Mouse (Mus musculus) cerebellum, postnatal 36 days (tissue): ENCODE data around the gene Usb1.

Source experiments
- DNase-seq, 2 experiments: peaks; one replicate each; pipeline ENCODE4 v3.0.0; 2021 to 2022; ENCODE audit warnings: mixed read lengths in 2 of 2

Gene Usb1

DNA sequence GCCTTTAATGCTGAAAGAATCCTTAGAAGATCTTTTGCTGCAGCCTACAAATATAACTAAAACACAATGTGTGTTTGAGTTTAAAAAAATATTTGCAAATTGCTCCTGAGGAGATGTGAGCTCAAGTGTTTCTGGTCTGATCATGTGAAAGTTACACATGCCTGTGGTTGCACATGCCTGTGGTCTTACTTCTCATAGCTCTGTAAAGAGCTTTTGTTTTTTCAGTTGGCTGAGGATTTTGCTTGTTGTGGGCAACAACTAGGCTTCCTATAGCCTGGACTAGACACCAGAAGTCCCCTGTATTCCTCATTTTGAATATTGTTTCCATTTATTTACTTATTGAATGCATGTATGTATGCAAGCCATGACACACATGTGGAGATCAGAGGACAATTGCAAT lies 4.3 kb downstream of the Usb1 start:
- DNase-seq: no peak

DNA sequence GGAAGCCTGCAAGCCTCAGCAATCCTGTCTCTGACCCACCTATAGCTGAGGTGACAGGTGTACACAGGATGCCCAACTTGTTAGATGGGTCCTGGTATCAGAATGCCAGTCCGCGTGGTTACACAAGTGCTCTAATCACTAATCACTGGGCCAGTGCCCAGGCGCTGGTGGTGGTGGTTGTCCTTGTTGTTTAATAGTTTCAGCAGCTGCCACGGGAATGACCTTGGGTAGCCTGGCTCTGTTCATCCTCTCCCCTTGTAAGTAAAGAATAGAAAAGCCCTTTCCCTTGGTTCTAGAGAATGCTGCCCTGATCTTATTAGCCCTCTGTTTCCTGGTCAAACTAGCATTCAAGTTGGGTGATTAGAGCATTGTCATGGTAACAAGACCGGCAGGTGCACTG lies 9.6 kb downstream of the Usb1 start:
- no peak for DNase-seq

DNA sequence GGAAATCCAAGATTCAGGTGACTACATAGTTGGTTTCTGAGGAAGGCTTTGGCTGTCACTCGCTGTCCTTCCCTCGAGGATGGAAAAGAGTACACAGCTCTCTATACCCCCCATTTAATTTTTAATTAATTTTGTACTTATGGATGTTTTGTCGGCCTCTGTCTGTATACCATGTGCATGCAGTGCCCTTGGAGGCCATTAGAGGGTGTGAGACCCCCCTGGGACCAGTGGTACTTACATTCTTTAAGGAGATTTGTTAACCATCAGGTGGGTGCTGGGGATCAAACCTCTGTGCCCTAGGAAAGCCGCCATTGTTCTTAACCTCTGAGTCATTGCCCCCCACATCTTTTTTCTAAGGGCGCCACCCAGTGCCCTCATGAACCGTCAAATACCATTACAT lies 12.6 kb downstream of the Usb1 start:
- DNase-seq: no peak

DNA sequence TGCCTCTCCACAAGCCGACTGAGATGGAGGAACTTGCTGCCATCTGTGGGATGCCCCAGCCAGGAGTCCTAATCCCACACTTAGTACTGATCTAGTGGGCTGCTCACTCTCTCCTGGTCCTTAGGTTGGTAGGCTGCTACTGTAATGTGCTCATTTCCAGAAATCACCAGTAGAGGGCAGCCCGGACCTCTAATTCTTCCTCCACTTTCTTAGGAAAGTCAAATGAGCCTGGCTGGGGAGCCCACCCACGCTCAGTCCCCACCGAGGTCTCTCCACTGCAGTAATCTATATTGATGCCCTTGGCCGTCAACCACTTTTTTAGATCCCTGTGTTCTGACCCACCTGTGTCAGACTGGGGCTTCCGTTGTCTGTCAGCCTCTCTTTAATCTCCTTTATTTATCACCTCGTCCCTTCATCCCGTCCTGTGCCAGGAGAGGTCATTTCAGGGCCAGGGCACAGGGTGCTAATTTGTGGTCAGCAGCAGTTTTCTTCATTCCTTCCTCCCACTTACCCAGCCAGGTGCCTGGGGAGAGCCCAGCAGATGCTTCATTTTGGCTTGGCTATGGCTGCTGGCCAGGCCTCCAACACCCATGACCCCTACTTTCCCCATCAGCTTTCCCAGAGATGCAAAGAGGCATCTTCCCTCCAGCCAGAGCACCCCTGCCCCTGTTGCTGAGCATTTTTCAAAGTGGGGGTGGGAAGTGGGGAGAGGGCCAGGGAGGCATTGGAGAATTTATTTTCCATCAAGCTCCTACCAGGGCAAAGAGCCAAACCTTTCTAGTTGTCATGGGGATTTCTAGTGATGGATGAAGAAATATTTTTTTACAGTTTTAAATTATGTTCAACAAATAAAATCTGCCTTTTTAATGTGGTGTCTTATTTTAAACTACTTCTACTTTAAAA lies 14.8 kb downstream of the Usb1 start:
- DNase-seq: peak; percentile 55 to 68

- no peak for DNase-seq
Measured at GRCm38 (mm10) chr8:95348356-95348755, 16.3 kb downstream of the Usb1 start.

- DNase-seq: peak; percentile 38 to 53
Measured at GRCm38 (mm10) chr8:95348811-95349630, 16.9 kb downstream of the Usb1 start.

GRCm38 (mm10) chr8:95351461-95351860 lies 19.4 kb downstream of the Usb1 start:
- DNase-seq: no peak

DNA sequence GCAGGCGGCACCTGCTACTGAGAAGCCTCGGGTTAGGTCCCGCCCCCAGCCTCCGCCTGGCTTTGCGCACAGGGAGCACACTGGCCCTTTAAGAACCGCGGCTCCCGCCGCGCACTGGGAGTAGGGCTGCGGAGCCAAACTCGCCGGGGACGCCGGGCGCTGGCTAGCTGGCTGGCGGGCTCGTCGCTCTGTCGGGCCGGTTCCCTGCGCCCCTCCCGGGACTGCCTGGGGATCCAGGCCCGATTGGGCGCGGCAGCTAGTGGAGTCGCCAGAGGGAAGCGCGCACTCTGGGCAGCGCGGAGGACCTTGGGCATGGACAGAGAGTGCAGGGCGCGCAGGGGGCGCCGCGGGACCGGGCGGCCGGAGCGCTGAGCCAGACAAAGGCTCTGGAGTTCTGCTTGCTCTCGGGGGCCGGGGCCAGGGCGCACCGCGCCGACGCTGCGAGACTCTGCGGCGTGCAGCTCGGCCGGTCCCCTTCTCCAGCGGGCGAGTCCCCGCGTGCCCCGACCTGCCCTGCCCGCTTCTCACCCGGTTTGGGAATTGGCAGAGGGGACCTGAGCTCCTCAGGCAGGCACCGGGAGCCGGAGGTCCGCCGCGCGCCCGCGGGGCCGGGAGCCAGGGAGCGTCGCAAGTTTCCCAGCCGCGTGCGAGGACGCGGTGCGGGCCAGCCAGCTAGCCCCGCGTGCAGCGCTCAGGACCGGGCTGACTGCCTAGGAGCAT lies 20.2 kb downstream of the Usb1 start, which contains the start of gene Mmp15:
Gene Mmp15 (plus strand): TSS at position 118 of the 720 bp plus-strand sequence.
- peak; percentile 56 to 58 for DNase-seq

GRCm38 (mm10) chr8:95352871-95353866 lies 21.1 kb downstream of the Usb1 start:
- DNase-seq: peak; percentile 33 to 37

- no peak for DNase-seq
Measured at GRCm38 (mm10) chr8:95354606-95355005, 22.5 kb downstream of the Usb1 start.

DNA sequence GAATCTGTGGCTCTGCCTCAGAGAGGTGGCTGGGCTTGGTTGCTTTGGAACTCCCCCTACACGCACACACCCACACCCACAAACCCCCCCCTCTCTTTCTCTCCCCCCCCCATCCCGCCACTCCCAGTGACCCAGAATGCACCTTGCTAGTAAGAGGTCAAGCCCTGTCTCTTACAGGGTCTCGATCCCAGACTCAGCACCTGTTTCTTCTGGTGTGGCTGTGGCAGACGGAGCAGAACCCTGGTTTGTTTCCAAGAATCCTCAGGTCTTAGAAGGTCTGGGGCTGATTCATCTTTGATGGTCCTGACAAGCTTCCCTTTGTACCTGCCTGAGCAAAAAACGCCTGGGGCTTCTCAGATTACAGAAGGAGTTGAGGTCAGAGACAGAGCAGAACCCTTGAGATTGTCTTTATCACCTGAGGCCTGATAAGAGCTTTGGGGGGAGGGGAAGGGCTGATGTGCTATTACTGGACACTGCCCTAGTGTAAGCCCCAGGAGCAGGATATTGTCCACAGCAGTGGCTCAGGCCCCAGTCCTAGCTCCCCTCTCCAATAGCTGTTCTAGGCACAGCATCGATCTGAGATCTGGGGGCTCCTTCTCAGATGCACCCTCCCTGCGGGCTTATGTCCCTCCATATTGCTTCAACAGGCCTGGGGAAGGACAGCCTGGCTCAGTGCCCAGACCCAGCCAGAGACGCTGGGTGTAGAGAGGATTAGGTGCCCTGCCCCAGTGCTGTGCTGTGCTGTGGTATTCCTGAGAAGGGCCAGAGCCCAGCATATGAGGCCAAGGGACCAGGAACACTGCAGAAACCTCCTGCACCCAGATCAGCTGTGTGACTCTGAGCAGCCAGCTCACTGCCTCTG lies 26.7 kb downstream of the Usb1 start:
- DNase-seq: no peak

GRCm38 (mm10) chr8:95360181-95361015 lies 28.3 kb downstream of the Usb1 start:
- DNase-seq: no peak

- no peak for DNase-seq
Measured at GRCm38 (mm10) chr8:95361016-95361341, 28.9 kb downstream of the Usb1 start.

DNA sequence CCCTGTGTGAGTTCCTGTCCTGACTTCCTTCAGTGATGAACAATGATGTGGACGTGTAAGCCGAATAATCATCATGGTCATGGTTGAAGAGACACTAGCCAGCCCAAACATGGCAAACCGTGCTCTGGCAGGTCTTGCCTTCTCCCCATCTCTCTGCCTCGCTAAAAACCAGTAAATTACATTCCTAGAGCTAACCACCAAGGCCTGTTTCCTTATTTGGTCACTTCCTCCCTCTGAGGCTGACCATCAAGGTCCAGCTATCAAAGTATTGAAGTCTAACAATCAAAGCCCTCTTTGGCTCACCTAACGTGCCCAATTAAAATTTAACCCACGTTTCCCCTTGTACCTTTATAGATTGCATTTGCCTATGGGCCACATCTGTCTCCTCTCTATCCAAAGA lies 30.2 kb downstream of the Usb1 start:
- DNase-seq: no peak

- DNase-seq: no peak
Measured at GRCm38 (mm10) chr8:95363849-95364248, 31.8 kb downstream of the Usb1 start.

GRCm38 (mm10) chr8:95369581-95370326 lies 37.7 kb downstream of the Usb1 start:
- no peak for DNase-seq

GRCm38 (mm10) chr8:95373389-95374002 lies 41.4 kb downstream of the Usb1 start:
- no peak for DNase-seq

- DNase-seq: no peak
Measured at GRCm38 (mm10) chr8:95374429-95374828, 42.3 kb downstream of the Usb1 start.
